Mouse (Mus musculus): ENCODE measurements at regions not wholly inside any gene's neighbourhood (a gene's known extent, or its start where the extent isn't known, plus 50 kb on each side); places are given as distances from the start of the nearest gene placed in this dataset.

DNA sequence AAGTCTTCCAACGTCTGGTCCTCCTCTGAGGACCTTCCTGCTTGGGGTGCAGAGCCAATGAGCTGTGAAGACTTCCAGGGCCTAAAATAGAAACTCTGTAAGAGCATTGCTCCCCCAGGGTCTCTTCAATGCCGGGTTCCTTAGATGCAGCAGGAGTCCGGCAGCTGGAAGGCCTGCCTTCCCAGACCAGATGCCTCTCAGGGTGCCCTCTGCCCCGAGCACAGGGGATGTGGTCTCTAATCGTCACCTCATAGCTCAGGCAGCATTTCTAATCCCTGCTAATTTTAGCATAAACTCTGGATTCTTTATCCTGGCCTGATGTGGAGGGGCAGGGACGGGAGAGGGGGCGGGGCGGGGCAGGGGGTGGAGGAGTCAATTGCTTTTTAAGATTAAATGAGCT lies 360.9 kb upstream of the Gm10131 start:
- H3K9me3 ChIP-seq = no peaks in the 10 kb centered on the region
- no peaks in the 10 kb centered on the region for H3K36me3 ChIP-seq (replicated peaks)
- H3K4me3 ChIP-seq = peak overlapping the region; percentile 12; the same call in 1 of the 2 replicates
- peak overlapping the region; percentile 17; the same call in 1 of the 2 replicates for H3K27ac ChIP-seq
- WGBS = 21% methylated on average over 8 of the region's 8 CpGs
- H3K4me1 ChIP-seq = peaks cover 26% of the 10 kb centered on the region
- DNase-seq (ENCODE audit: extremely low spot score, low spot score) = no peak
- peaks cover 7% of the 10 kb centered on the region; the same call in 1 of the 2 replicates for H3K27me3 ChIP-seq (ENCODE audit: poor library complexity, severe bottlenecking)

DNA sequence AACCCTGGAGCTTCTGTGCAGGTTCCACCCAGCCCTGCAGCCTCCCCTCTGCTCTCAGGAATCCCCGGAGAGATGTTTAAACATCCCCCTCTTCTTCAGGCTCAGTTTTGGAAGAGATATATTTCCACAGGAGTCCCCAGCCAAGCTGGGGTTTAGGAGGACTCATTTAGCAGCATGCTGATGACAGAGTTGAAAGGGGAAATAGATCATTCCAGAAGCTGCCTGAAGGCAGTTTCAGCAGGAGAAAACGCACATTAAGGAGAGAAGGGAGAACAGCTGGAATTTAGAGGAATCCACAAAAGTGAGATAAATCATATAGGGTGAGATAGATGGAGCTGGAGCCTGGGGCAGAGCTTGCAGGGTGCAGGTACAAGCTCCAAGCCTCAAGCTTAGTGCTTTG lies 357.6 kb upstream of the Gm10131 start:
- H3K27me3 ChIP-seq (ENCODE audit: poor library complexity, severe bottlenecking) = peaks cover 7% of the 10 kb centered on the region; the same call in 1 of the 2 replicates
- H3K36me3 ChIP-seq (replicated peaks) = no peaks in the 10 kb centered on the region
- WGBS = 83% methylated on average over 2 of the region's 2 CpGs
- DNase-seq (ENCODE audit: extremely low spot score, low spot score) = no peak
- peaks cover 26% of the 10 kb centered on the region for H3K4me1 ChIP-seq
- no peak overlapping the region for H3K4me3 ChIP-seq
- H3K9me3 ChIP-seq = no peaks in the 10 kb centered on the region
- no peak overlapping the region for H3K27ac ChIP-seq

DNA sequence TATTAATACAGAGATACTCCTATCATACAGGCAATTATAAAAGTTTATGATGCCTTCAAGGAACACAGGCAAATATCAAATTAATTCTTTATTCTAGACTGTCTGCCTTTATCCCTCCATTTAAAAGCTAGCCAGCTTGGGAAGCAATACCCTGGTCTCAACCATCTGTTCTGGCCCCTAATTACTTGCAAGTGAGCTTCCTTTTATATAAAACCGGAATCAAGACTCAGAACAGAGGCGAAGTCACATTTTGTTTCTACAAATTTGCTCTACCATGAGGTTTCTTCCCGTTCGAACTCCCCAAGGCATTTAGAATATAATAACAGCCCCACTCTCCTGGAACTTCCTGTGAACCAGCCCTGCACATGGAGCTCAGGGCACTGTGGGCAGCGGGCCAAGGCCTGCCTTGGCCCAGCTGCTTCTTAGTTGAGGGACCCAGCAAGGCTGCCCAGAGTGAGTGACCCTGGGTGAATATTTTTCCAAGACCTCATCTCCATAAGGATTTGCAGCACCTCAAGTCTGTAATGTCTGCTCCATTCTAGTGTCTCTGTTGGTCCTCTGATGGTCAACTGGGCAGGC lies 355.3 kb upstream of the Gm10131 start:
- H3K4me3 ChIP-seq = no peak overlapping the region
- WGBS = 92% methylated on average over 5 of the region's 5 CpGs
- H3K4me1 ChIP-seq = peaks cover 6% of the 10 kb centered on the region; the same call in 1 of the 2 replicates
- H3K36me3 ChIP-seq (replicated peaks) = no peaks in the 10 kb centered on the region
- no peak for DNase-seq (ENCODE audit: extremely low spot score, low spot score)
- no peak overlapping the region for H3K27ac ChIP-seq
- H3K9me3 ChIP-seq = no peaks in the 10 kb centered on the region
- H3K27me3 ChIP-seq (ENCODE audit: poor library complexity, severe bottlenecking) = peaks cover 7% of the 10 kb centered on the region; the same call in 1 of the 2 replicates

DNA sequence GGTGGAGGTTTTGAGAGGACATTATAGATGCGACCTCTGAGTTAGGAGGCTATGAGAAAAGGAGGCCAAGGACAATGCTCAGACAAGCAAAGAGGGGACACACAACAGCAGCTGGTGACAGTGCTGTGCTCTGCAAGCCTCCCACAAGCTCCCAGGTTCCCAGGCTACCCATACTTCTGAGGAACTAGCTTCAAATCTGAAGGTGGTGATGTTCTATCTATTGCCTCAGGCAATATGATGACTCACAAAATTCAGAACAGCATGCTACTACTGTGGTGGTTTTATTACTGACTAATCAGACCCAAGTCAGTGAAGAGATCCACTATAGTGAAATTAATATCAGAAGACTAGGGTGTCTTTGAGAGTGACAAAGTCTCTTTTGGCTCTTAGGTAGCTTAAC lies 353.9 kb upstream of the Gm10131 start:
- Histone ChIP-seq H3K4me3 (no peak overlapping the region), H3K27me3 (ENCODE audit: poor library complexity, severe bottlenecking) (peaks cover 3% of the 10 kb centered on the region; the same call in 1 of the 2 replicates), H3K36me3 (replicated peaks) (no peaks in the 10 kb centered on the region), H3K9me3 (peaks cover 6% of the 10 kb centered on the region; the same call in 1 of the 2 replicates), H3K4me1 (peaks cover 6% of the 10 kb centered on the region; the same call in 1 of the 2 replicates), H3K27ac (no peak overlapping the region)
- DNase-seq (ENCODE audit: extremely low spot score, low spot score) = no peak
- 100% methylated on average over 1 of the region's 1 CpGs for WGBS

DNA sequence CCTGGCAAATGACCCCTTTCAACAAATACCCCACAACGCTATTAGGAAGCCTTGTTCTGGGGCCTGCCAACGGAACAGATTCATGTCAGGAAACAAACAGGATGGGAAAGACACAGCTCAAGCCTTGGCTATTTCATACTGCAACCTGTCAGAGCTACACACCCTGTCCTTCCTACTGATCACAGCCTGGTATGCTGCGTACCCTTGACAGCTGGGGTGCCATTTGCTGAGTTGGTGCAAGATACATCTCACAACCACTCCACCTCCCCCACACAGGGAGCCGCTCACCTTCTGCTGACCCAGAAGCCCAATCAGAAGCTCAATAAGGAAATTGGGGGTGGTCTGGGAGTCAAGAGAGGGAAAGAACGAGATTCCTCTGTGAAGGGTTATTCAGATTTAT lies 350.7 kb upstream of the Gm10131 start:
- Histone ChIP-seq H3K36me3 (replicated peaks) (no peaks in the 10 kb centered on the region), H3K27me3 (ENCODE audit: poor library complexity, severe bottlenecking) (no peaks in the 10 kb centered on the region), H3K4me3 (no peak overlapping the region), H3K27ac (no peak overlapping the region), H3K9me3 (peaks cover 6% of the 10 kb centered on the region; the same call in 1 of the 2 replicates), H3K4me1 (no peaks in the 10 kb centered on the region)
- no peak for DNase-seq (ENCODE audit: extremely low spot score, low spot score)
- WGBS = 85% methylated on average over 5 of the region's 5 CpGs

DNA sequence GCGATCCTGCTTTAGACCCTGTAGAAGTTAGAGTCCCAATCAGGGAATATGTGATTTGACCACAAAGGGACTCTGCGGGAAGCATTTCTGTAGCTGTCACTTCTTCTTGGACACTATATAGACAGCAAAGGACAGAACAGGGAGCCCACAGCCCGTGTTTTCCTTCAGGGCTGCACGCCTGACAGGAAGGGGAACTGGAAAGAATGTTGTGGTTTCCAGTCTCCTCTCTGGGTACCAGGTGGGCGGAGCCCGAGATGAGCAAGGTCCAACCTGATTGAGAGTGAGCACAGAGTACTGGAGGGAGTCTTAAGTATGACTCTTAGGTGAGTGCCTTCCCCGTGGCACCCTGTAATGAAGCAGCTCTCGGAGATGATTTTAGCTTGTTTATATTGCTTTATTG lies 346.8 kb upstream of the Gm10131 start:
- no peaks in the 10 kb centered on the region for H3K36me3 ChIP-seq (replicated peaks)
- H3K4me3 ChIP-seq = no peak overlapping the region
- WGBS = 90% methylated on average over 8 of the region's 8 CpGs
- peaks cover 7% of the 10 kb centered on the region for H3K9me3 ChIP-seq
- DNase-seq (ENCODE audit: extremely low spot score, low spot score) = no peak
- peaks cover 5% of the 10 kb centered on the region; the same call in 1 of the 2 replicates for H3K4me1 ChIP-seq
- H3K27ac ChIP-seq = no peak overlapping the region
- no peaks in the 10 kb centered on the region for H3K27me3 ChIP-seq (ENCODE audit: poor library complexity, severe bottlenecking)

DNA sequence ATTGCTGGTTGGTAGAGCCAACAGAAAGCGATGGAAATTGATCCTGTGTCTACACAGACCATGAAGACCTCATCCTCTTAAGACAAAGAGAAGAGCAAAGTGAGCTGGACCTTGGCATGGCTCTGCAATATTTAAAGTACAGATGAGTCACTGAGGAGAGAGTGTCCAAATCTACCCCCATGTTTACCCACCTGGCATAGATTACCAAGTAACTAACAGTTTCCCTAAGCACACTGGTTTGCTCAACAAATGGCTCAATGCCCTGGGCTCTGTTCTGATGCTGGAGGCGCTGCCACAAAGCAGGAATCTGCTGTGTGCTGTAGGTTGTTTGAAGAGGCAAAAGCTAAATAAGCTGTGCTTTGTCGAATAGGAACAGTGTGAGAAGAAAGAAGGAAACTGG lies 345.0 kb upstream of the Gm10131 start:
- Histone ChIP-seq H3K4me3 (no peak overlapping the region), H3K4me1 (peaks cover 10% of the 10 kb centered on the region), H3K27me3 (ENCODE audit: poor library complexity, severe bottlenecking) (no peaks in the 10 kb centered on the region), H3K9me3 (peaks cover 12% of the 10 kb centered on the region), H3K27ac (no peak overlapping the region), H3K36me3 (replicated peaks) (no peaks in the 10 kb centered on the region)
- 68% methylated on average over 3 of the region's 3 CpGs for WGBS
- no peak for DNase-seq (ENCODE audit: extremely low spot score, low spot score)

DNA sequence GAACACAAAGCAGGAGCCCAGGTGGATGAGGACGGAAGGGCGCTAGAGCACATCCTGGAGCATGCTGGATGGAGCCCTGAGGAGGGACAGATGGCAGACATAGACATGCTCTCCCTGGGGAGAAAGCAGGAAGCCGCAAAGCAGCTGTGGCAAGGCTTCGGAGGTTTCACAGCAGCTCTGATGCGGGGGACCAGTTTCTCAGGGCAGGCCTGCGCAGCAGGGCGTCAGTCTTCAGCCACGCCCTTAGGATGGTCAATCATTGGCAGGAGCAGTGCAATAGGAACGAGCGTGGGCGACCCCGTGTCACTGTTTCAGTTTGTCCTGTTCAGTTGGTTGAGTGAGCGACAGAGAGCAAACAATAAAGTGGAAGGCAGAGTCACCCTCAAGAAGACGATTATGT lies 343.8 kb upstream of the Gm10131 start:
- H3K4me3 ChIP-seq = no peak overlapping the region
- no peaks in the 10 kb centered on the region for H3K27me3 ChIP-seq (ENCODE audit: poor library complexity, severe bottlenecking)
- H3K27ac ChIP-seq = no peak overlapping the region
- WGBS = 90% methylated on average over 14 of the region's 14 CpGs
- DNase-seq (ENCODE audit: extremely low spot score, low spot score) = no peak
- no peaks in the 10 kb centered on the region for H3K36me3 ChIP-seq (replicated peaks)
- peaks cover 22% of the 10 kb centered on the region for H3K4me1 ChIP-seq
- H3K9me3 ChIP-seq = peaks cover 6% of the 10 kb centered on the region

DNA sequence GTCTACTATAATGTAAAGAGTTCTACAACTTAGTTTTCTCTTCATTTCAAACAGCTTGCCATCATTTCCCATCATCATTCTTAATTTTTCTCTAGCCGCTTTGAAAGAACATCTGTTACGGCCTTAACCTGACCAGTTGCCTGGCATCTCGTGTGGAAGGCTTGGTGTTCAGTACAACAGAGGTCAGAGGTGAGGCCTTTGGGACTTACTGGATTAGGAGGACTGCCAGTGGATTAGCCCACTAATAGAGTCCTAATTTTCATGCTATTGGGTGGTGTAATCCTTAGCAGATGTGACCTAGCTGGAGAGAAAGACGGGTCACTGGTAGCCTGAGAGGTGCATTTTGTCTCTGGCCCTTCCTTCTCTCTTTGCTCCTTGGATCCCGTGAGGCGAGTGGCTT lies 341.3 kb upstream of the Gm10131 start:
- H3K4me1 ChIP-seq = peaks cover 41% of the 10 kb centered on the region
- DNase-seq (ENCODE audit: extremely low spot score, low spot score) = no peak
- no peak overlapping the region for H3K4me3 ChIP-seq
- no peaks in the 10 kb centered on the region for H3K27me3 ChIP-seq (ENCODE audit: poor library complexity, severe bottlenecking)
- 73% methylated on average over 6 of the region's 6 CpGs for WGBS
- H3K27ac ChIP-seq = no peak overlapping the region
- H3K9me3 ChIP-seq = peaks cover 6% of the 10 kb centered on the region
- H3K36me3 ChIP-seq (replicated peaks) = no peaks in the 10 kb centered on the region

DNA sequence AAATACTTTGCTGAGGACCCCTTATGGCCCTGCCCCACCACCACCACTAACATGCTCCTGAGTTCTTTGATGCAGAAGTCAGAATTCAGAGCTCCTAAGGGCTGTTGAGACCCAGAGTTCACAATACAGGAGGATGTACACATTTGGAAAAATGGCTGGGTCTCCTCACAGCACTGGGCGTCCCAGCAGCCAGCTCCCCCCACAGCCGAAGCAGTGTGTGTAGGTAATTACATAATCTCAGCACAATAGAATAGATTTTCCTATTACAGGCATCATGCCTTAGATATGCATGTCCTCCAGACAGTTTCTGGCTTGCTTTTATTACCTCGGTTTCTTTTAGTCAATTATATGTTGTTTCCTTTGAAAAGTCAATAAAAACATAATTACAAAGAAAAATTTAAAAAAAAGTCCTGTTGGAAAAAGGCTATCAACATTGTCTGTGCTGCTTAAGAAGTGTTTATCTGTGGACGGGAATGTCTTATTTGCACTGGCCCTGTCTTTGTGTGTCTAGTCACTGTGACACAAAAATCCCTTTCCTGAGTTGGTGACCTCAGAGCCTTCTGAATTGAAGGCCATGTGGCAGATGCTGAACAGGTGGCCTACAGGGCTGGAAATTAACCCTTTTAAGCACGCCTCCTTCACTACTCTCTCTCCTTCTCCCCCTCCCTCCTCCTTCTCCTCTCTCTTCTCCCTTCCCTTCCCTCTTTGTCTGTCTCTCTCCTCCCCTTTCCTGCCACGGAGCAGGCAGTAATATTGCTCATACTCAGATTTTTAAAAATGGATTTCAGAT lies 339.9 kb upstream of the Gm10131 start:
- H3K4me3 ChIP-seq = no peak overlapping the region
- no peak for DNase-seq (ENCODE audit: extremely low spot score, low spot score)
- WGBS = 44% methylated on average over 6 of the region's 6 CpGs
- no peaks in the 10 kb centered on the region for H3K36me3 ChIP-seq (replicated peaks)
- peak overlapping the region; percentile 67 for H3K27ac ChIP-seq
- H3K27me3 ChIP-seq (ENCODE audit: poor library complexity, severe bottlenecking) = no peaks in the 10 kb centered on the region
- H3K9me3 ChIP-seq = peaks cover 6% of the 10 kb centered on the region
- H3K4me1 ChIP-seq = peaks cover 38% of the 10 kb centered on the region

DNA sequence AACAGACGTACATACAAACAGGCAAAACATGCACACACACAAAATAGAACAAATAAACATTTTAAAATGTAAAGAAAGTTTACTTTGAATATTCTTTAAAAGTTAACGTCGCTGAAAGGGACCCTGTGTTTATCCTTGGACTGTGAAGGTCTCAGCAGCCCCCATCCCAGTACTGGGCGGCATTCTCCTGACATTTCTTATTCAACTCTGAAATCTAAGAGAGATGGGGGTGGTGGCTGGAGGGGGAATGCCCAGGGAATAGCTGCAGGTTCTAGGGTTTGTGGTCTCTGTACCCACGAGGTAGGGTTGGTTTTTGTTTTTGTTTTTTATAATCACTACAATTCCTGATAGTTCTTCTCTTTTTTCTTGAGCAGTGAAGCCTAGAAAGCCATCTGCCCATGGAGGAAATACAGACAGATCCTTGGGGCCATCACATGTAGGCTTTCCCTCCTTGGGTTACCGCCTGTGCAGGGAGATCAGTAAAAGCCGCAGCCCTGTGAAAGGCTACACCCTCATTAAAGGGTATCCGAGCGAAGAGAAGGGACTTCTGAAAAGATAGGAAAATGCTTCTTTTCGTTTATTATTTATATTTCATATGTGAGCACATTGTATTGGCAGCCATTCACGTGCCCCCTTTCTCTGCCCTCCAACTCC lies 338.0 kb upstream of the Gm10131 start:
- WGBS = 82% methylated on average over 11 of the region's 11 CpGs
- no peak overlapping the region for H3K27ac ChIP-seq
- no peak overlapping the region for H3K4me3 ChIP-seq
- no peak for DNase-seq (ENCODE audit: extremely low spot score, low spot score)
- H3K27me3 ChIP-seq (ENCODE audit: poor library complexity, severe bottlenecking) = no peaks in the 10 kb centered on the region
- H3K9me3 ChIP-seq = peaks cover 6% of the 10 kb centered on the region; the same call in 1 of the 2 replicates
- H3K36me3 ChIP-seq (replicated peaks) = no peaks in the 10 kb centered on the region
- H3K4me1 ChIP-seq = peaks cover 40% of the 10 kb centered on the region

DNA sequence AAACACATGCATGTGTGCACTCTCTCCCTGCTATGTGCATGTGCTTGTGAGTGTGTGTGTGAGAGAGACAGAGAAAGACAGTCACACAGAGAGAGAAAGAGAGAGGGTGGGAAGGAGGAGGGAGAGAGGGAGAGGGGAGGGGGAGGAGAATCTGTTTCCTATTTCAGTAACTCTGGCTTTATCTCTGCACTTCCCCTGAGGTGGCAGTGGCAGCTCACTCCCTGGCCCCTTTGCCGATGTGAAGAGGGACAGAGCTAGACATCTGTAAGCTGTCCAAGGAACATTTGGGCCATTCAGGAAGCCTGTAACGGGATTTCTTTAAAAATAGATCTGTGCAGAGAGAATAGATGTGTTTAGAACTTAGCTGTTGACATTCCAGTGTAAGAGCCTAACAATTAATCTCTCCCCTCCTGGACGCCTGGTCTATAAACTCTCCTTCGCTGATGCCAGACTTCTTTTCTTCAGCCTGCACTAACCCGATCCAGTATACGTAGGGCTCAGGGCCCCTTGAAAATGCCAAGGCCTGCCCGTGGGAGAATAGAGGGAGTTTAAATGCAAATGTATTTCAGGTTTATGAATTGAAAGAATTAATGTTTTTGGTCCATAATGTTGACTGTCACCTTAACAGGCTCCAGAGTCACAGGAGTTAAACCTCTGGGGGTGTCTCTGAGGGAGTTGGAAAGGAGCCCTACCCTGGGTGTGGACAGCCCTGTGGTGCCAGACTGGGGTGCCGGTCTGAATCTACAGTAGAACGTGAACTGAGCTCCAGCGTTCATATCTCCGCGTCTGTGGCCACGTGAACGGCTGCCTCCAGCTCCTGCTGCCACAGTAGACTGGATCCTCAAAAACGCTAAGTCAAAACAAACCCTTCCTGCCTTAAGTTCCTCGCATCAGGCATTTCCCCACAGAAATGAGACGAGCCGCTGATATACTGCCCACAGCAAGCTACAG lies 336.6 kb upstream of the Gm10131 start:
- H3K9me3 ChIP-seq = peaks cover 3% of the 10 kb centered on the region; the same call in 1 of the 2 replicates
- H3K36me3 ChIP-seq (replicated peaks) = no peaks in the 10 kb centered on the region
- no peaks in the 10 kb centered on the region for H3K27me3 ChIP-seq (ENCODE audit: poor library complexity, severe bottlenecking)
- WGBS = 68% methylated on average over 18 of the region's 18 CpGs
- peaks cover 45% of the 10 kb centered on the region for H3K4me1 ChIP-seq
- H3K27ac ChIP-seq = peak overlapping the region; percentile 4; the same call in 1 of the 2 replicates
- H3K4me3 ChIP-seq = no peak overlapping the region
- DNase-seq (ENCODE audit: extremely low spot score, low spot score) = no peak
